Mouse (Mus musculus) thymus, adult 2 months (tissue): ENCODE results near the gene Plce1.

Source experiments
- CTCF ChIP-seq: fragments of 200-500 bp; IDR thresholded peaks from 2 replicates; pipeline ENCODE4 v1.5.1; 2012; ENCODE audit warnings: mild to moderate bottlenecking, control low read depth, low read length, moderate library complexity, borderline replicate concordance; ENCODE audit not compliant: control insufficient read depth, poor library complexity, insufficient read depth; ENCODE audit errors: extremely low read depth
- POLR2A ChIP-seq: fragments of 200-500 bp; IDR thresholded peaks from 2 replicates; pipeline ENCODE4 v1.6.1; 2012; ENCODE audit warnings: mild to moderate bottlenecking, low read length, control low read depth, moderate library complexity; ENCODE audit not compliant: control insufficient read depth, poor library complexity, insufficient read depth; ENCODE audit errors: extremely low read depth

GRCm38 (mm10) chr19:38621546-38621945 lies 140.6 kb downstream of the Plce1 start:
- TF ChIP-seq POLR2A, result no peak
- TF ChIP-seq CTCF, result no peak
